Mouse (Mus musculus): ENCODE measurements around the gene Haus3. TPM values are rescaled to one million over a fixed set of nuclear protein-coding genes. Genes with fewer than 3 reads are reported as not detected.
A peak's percentile ranks its signal among the peaks of the same experiment; 100 is the strongest.

Haus3 gene
- polyA plus RNA-seq, 1 experiment from 2014 or later = 30.4 TPM

DNA sequence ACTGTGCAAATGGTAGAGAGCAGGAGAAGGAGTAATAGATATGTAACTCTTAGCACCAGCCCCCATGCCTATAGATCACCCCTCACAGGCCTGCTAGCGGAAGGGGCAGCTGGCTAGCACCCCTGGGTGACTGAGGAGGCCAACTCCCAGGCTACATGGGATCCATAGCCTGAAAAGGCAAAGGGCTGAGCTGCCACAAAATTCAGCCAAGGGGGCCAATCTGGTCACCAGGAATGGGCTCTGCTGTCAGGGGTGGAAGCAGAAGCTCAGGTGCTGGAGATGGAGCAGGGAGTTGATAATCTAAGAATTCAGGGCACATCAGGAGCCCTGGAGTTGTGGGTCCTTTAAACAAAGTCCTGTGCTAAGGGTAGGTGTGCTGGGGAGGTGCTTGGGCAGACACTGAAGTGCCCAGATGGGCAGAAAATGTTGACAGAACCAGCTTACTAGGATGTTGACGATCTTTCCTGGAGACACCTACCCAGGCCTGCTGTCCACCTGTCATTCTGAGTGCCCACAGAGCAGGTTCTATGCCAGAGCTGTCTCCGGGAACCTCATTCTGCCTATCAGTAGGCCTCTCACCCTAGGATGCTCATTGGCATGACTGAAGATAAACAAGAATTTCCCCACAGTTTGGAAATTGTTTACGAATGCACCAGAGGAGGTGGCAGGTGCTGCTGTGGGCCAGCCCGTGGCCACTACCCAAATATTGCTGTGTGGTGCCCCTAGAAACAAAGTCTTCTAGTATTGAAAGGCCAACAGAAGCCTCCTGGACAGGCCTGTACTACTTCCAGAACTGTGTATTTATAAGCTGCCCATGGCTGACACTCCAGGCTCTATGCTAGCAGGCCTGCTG lies 5.4 kb upstream of the Haus3 start:
- Histone ChIP-seq H3K4me3 (ENCODE audit: low read depth, low read length) (no peak overlapping the region), H3K9ac (ENCODE audit: low read length) (no peak overlapping the region), H3K9me3 (ENCODE audit: control insufficient read depth, low read length) (no peaks in the 10 kb centered on the region), H3K27ac (ENCODE audit: low read depth) (no peak overlapping the region), H3K27me3 (replicated peaks; ENCODE audit: control insufficient read depth, insufficient read depth, low read length) (no peaks in the 10 kb centered on the region), H3K4me1 (replicated peaks; ENCODE audit: control insufficient read depth, insufficient read depth, low read length) (0 out of 2 replicates have a peak, but pooled peaks cover 3% of the 10 kb centered on the region), H3K36me3 (ENCODE audit: control insufficient read depth, insufficient read depth, low read length) (peaks cover 54% of the 10 kb centered on the region), H3K4me2 (ENCODE audit: low read length) (no peak overlapping the region)
- ATAC-seq (replicated peaks; ENCODE audit: low FRiP score, low TSS enrichment, low read depth) (no peak), DNase-seq (ENCODE audit: low spot score) (no peak)
- 74% methylated on average over 5 of the region's 5 CpGs for WGBS

DNA sequence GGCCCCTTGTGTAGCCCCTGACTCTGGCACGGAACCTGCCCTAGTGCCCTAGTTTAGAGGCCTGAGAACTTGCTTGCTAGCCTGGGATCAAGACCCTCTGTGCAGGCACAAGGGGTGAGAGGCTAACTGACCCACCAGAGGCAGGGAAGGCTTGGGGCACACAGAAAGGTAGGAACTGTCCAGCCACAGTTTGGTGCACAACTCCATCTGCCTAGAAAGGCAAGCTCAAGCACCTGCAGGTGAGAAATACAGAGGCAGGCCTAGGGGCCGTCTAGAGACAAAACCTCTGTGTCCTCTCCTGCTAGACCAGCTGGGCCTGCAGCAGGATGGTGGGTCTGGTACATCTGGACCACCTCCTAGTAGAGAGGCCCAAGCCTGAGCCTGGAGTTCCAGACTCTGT lies 4.7 kb upstream of the Haus3 start:
- no peak for ATAC-seq (replicated peaks; ENCODE audit: low FRiP score, low TSS enrichment, low read depth)
- no peak overlapping the region for H3K4me2 ChIP-seq (ENCODE audit: low read length)
- H3K27ac ChIP-seq (ENCODE audit: low read depth) = no peak overlapping the region
- H3K9ac ChIP-seq (ENCODE audit: low read length) = no peak overlapping the region
- peaks cover 54% of the 10 kb centered on the region for H3K36me3 ChIP-seq (ENCODE audit: control insufficient read depth, insufficient read depth, low read length)
- peak; percentile 43 for DNase-seq (ENCODE audit: low spot score)
- 52% methylated on average over 2 of the region's 2 CpGs for WGBS
- H3K9me3 ChIP-seq (ENCODE audit: control insufficient read depth, low read length) = no peaks in the 10 kb centered on the region
- H3K27me3 ChIP-seq (replicated peaks; ENCODE audit: control insufficient read depth, insufficient read depth, low read length) = no peaks in the 10 kb centered on the region
- H3K4me1 ChIP-seq (replicated peaks; ENCODE audit: control insufficient read depth, insufficient read depth, low read length) = 0 out of 2 replicates have a peak, but pooled peaks cover 3% of the 10 kb centered on the region
- H3K4me3 ChIP-seq (ENCODE audit: low read depth, low read length) = no peak overlapping the region

DNA sequence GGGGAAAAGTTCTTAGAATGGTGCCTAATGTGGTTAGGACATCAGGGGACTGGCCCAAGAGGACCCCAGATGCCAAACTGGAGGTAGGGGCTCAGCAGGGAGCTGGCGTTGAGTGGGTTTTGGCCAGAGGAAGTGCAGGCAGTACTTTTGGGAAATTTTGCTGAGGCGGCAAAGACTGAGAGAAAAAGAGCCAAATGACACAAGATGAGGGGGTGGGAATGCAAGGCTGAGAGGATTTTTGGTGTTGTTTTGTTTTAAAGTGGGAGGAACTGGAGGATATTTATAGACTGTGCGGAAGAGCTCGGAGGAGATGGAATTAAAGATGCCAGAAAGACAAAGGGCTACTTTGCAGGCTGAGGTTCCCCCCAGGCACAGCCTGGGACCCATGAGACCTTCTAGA lies 1.4 kb upstream of the Haus3 start:
- H3K4me3 ChIP-seq (ENCODE audit: low read depth, low read length) = no peak overlapping the region
- peaks cover 28% of the 10 kb centered on the region for H3K36me3 ChIP-seq (ENCODE audit: control insufficient read depth, insufficient read depth, low read length)
- ATAC-seq (replicated peaks; ENCODE audit: low FRiP score, low TSS enrichment, low read depth) (no peak), DNase-seq (ENCODE audit: low spot score) (no peak)
- H3K9ac ChIP-seq (ENCODE audit: low read length) = no peak overlapping the region
- H3K4me1 ChIP-seq (replicated peaks; ENCODE audit: control insufficient read depth, insufficient read depth, low read length) = 0 out of 2 replicates have a peak, but pooled peaks cover 9% of the 10 kb centered on the region
- H3K4me2 ChIP-seq (ENCODE audit: low read length) = no peak overlapping the region
- no peak overlapping the region; the same call in 1 of the 2 replicates for H3K27ac ChIP-seq (ENCODE audit: low read depth)
- no peaks in the 10 kb centered on the region for H3K27me3 ChIP-seq (replicated peaks; ENCODE audit: control insufficient read depth, insufficient read depth, low read length)
- H3K9me3 ChIP-seq (ENCODE audit: control insufficient read depth, low read length) = no peaks in the 10 kb centered on the region
- 73% methylated on average over 4 of the region's 4 CpGs for WGBS

DNA sequence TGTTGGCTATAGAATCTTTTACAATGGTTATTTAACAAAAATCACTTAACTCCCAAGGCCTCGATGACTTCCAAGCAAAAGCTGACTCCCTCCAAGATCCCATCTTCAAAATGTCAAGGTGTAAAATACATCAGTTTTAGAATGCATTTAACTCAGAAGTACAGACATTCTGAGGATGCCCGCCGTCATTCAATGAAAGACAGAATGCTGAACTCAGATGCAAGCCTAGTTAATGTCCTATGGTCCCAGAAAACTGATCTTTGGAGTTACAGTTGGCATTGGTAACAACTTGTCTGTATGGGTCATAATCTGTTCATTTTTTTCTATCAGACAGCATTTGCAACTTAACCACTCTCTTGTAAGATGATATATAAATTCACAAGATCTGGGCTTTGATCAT lies 627 bp upstream of the Haus3 start:
- Histone ChIP-seq H3K4me1 (replicated peaks; ENCODE audit: control insufficient read depth, insufficient read depth, low read length) (0 out of 2 replicates have a peak, but pooled peaks cover 12% of the 10 kb centered on the region), H3K9ac (ENCODE audit: low read length) (peak overlapping the region; percentile 40), H3K27me3 (replicated peaks; ENCODE audit: control insufficient read depth, insufficient read depth, low read length) (no peaks in the 10 kb centered on the region), H3K4me2 (ENCODE audit: low read length) (peak overlapping the region; percentile 62), H3K4me3 (ENCODE audit: low read depth, low read length) (peak overlapping the region; percentile 80), H3K9me3 (ENCODE audit: control insufficient read depth, low read length) (no peaks in the 10 kb centered on the region), H3K27ac (ENCODE audit: low read depth) (peak overlapping the region; percentile 82), H3K36me3 (ENCODE audit: control insufficient read depth, insufficient read depth, low read length) (peaks cover 22% of the 10 kb centered on the region)
- DNase-seq (ENCODE audit: low spot score) = no peak
- no peak for ATAC-seq (replicated peaks; ENCODE audit: low FRiP score, low TSS enrichment, low read depth)
- WGBS = 83% methylated on average over 3 of the region's 3 CpGs

DNA sequence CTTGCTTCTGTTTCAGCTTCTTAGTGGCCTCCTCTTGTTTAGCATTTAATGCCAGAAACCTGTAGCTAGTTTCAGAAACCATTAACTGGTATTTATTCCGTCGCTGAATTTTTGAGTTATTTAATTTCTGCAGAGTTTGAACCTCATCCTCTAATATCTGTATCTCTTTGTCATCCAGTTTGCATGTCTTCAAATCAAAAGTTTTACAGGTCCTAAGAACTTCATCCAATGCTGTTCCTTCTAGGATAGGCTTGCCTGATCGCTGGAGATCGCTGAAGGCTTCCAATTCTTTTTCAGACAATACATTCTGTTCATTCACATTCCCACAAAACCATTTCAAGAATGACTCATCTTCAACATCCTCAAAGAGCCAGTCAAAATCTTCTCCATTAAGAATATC lies 1.5 kb downstream of the Haus3 start:
- ATAC-seq (replicated peaks; ENCODE audit: low FRiP score, low TSS enrichment, low read depth) (no peak), DNase-seq (ENCODE audit: low spot score) (no peak)
- Histone ChIP-seq H3K4me2 (ENCODE audit: low read length) (peak overlapping the region; percentile 73; the same call in 1 of the 2 replicates), H3K36me3 (ENCODE audit: control insufficient read depth, insufficient read depth, low read length) (peaks cover 20% of the 10 kb centered on the region), H3K4me1 (replicated peaks; ENCODE audit: control insufficient read depth, insufficient read depth, low read length) (0 out of 2 replicates have a peak, but pooled peaks cover 19% of the 10 kb centered on the region), H3K4me3 (ENCODE audit: low read depth, low read length) (peak overlapping the region; percentile 13), H3K9ac (ENCODE audit: low read length) (no peak overlapping the region), H3K27me3 (replicated peaks; ENCODE audit: control insufficient read depth, insufficient read depth, low read length) (no peaks in the 10 kb centered on the region), H3K27ac (ENCODE audit: low read depth) (no peak overlapping the region), H3K9me3 (ENCODE audit: control insufficient read depth, low read length) (no peaks in the 10 kb centered on the region)
- 78% methylated on average over 4 of the region's 4 CpGs for WGBS

DNA sequence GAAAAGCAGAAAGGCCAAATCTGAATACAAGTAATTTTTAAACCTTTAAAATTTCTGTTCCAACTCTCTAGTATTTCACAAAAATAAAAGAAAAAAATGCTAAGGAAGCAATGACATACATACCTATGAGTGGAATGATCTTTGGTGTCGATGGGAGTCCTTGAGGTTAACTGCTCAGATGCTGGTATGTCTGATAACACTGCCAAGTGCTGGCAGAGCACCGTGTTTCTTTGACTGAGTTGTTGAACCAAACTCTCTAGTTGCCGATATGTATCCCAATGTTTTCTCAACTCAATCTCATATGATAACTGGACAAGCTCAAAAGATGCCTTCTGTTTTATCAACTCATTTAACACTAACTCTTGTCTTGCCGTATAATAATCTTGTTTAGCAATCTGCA lies 3.5 kb downstream of the Haus3 start:
- Histone ChIP-seq H3K9me3 (ENCODE audit: control insufficient read depth, low read length) (no peaks in the 10 kb centered on the region), H3K4me1 (replicated peaks; ENCODE audit: control insufficient read depth, insufficient read depth, low read length) (0 out of 2 replicates have a peak, but pooled peaks cover 19% of the 10 kb centered on the region), H3K27ac (ENCODE audit: low read depth) (no peak overlapping the region), H3K4me3 (ENCODE audit: low read depth, low read length) (no peak overlapping the region), H3K36me3 (ENCODE audit: control insufficient read depth, insufficient read depth, low read length) (peaks cover 26% of the 10 kb centered on the region), H3K4me2 (ENCODE audit: low read length) (no peak overlapping the region), H3K9ac (ENCODE audit: low read length) (0 out of 2 replicates have a peak overlapping the region, but pooled peaks have one; percentile 10), H3K27me3 (replicated peaks; ENCODE audit: control insufficient read depth, insufficient read depth, low read length) (no peaks in the 10 kb centered on the region)
- ATAC-seq (replicated peaks; ENCODE audit: low FRiP score, low TSS enrichment, low read depth) (no peak), DNase-seq (ENCODE audit: low spot score) (no peak)
- WGBS = 82% methylated on average over 4 of the region's 4 CpGs

DNA sequence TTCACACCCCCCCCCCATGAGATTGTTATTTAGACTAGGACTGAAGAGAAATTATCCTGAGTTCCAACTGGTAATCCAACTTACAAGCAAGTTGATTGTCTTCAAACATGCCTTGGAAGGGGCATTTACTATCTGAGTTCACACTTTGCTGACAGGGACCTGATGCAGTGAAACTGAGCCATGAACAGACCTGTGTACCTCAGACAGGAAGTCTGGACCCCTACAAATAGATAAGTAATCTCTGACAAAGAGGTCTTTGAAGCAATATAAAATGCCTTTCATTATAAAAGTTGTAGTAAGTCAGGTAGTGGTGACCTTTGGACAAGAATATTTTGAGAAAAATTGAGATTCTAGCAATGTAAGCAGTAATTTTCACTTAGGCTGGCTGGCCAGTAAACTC lies 20.9 kb downstream of the Haus3 start:
- Histone ChIP-seq H3K27ac (ENCODE audit: low read depth) (no peak overlapping the region), H3K27me3 (replicated peaks; ENCODE audit: control insufficient read depth, insufficient read depth, low read length) (no peaks in the 10 kb centered on the region), H3K36me3 (ENCODE audit: control insufficient read depth, insufficient read depth, low read length) (peaks cover 6% of the 10 kb centered on the region), H3K9ac (ENCODE audit: low read length) (no peak overlapping the region), H3K9me3 (ENCODE audit: control insufficient read depth, low read length) (no peaks in the 10 kb centered on the region), H3K4me1 (replicated peaks; ENCODE audit: control insufficient read depth, insufficient read depth, low read length) (no peaks in the 10 kb centered on the region), H3K4me2 (ENCODE audit: low read length) (no peak overlapping the region), H3K4me3 (ENCODE audit: low read depth, low read length) (no peak overlapping the region)
- ATAC-seq (replicated peaks; ENCODE audit: low FRiP score, low TSS enrichment, low read depth) (no peak), DNase-seq (ENCODE audit: low spot score) (no peak)

DNA sequence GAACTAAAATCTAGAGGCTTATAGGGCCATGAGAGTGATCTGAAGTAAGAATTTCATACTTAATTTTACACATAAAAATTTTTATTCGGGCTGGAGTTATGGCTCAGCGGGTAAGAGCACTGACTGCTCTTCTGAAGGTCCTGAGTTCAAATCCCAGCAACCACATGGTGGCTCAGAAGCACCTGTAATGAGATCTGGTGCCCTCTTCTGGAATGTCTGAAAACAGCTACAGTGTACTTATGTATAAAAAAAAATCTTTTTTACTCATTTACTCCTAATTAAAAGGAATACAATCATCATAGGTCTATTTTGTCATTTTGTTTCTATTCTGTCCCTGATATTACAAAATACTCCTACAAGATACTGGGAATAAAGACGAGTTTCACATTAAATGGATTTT lies 21.8 kb downstream of the Haus3 start:
- H3K4me3 ChIP-seq (ENCODE audit: low read depth, low read length) = no peak overlapping the region
- no peak overlapping the region for H3K27ac ChIP-seq (ENCODE audit: low read depth)
- no peak overlapping the region for H3K9ac ChIP-seq (ENCODE audit: low read length)
- no peaks in the 10 kb centered on the region for H3K9me3 ChIP-seq (ENCODE audit: control insufficient read depth, low read length)
- no peaks in the 10 kb centered on the region for H3K4me1 ChIP-seq (replicated peaks; ENCODE audit: control insufficient read depth, insufficient read depth, low read length)
- no peak for ATAC-seq (replicated peaks; ENCODE audit: low FRiP score, low TSS enrichment, low read depth)
- H3K4me2 ChIP-seq (ENCODE audit: low read length) = no peak overlapping the region
- WGBS = 94% methylated on average over 3 of the region's 3 CpGs
- no peak for DNase-seq (ENCODE audit: low spot score)
- no peaks in the 10 kb centered on the region for H3K36me3 ChIP-seq (ENCODE audit: control insufficient read depth, insufficient read depth, low read length)
- H3K27me3 ChIP-seq (replicated peaks; ENCODE audit: control insufficient read depth, insufficient read depth, low read length) = no peaks in the 10 kb centered on the region

DNA sequence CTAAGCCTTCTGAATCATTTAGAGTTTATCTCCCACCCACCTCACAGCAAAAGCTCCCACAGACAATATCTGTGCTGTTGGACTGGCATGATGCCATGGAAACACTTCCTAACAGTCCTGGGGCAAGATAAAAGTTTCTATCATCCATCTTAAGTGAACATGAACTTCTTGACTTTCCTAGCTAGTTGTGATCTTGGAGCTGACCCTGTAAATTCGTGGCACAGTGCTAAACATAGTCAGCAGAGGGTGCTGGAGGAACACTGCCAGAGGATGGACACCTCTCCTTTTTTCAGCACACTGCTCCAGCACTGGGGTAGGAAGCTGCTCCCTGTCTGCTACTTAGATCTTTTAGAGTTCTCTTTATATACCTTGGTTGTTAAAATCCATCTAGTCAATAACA lies 29.6 kb downstream of the Haus3 start:
- no peaks in the 10 kb centered on the region for H3K4me1 ChIP-seq (replicated peaks; ENCODE audit: control insufficient read depth, insufficient read depth, low read length)
- 6% methylated on average over 1 of the region's 1 CpGs for WGBS
- H3K4me2 ChIP-seq (ENCODE audit: low read length) = no peak overlapping the region
- no peak overlapping the region for H3K9ac ChIP-seq (ENCODE audit: low read length)
- H3K27ac ChIP-seq (ENCODE audit: low read depth) = no peak overlapping the region
- DNase-seq (ENCODE audit: low spot score) = peak; percentile 54
- H3K27me3 ChIP-seq (replicated peaks; ENCODE audit: control insufficient read depth, insufficient read depth, low read length) = no peaks in the 10 kb centered on the region
- no peaks in the 10 kb centered on the region for H3K36me3 ChIP-seq (ENCODE audit: control insufficient read depth, insufficient read depth, low read length)
- H3K4me3 ChIP-seq (ENCODE audit: low read depth, low read length) = no peak overlapping the region
- no peak for ATAC-seq (replicated peaks; ENCODE audit: low FRiP score, low TSS enrichment, low read depth)
- H3K9me3 ChIP-seq (ENCODE audit: control insufficient read depth, low read length) = no peaks in the 10 kb centered on the region

All from intestine, embryonic 14.5 days (tissue).